ENCODE assay signal across 8 mouse cellular contexts in genomic region chr4:97745296-97746105, GRCm38 (mm10). TPM values are rescaled to one million over a fixed set of nuclear protein-coding genes. Genes with fewer than 3 reads are reported as not detected.
DNase-seq lines count a peak whose midpoint lies in the region; ATAC-seq and TF ChIP-seq lines count a peak whose summit lies in the region.

No protein-coding gene starts in this region.

- H3K4me3 ChIP-seq in hindbrain, postnatal 0 days (ENCODE audit: low read length) = peak overlapping the region; percentile 36
- H3K4me3 ChIP-seq in left cerebral cortex, adult 2 months = peak overlapping the region; percentile 49

- DNase-seq in T-cell, adult 2 months (ENCODE audit: low spot score) = peak; percentile 50
- DNase-seq in gastrocnemius, adult 8-10 months (ENCODE audit: low spot score in 2 of 2) = peak; percentile 62 to 68
- peak; percentile 91 for DNase-seq in hindbrain, postnatal 0 days (ENCODE audit: low spot score)
- DNase-seq in left cerebral cortex, adult 2 months (ENCODE audit: extremely low spot score in 1 of 2, low spot score in 2 of 2) = peak; percentile 74 to 77
- DNase-seq in right cerebral cortex, postnatal 10 days (ENCODE audit: low spot score in 2 of 2) = peak; percentile 78 to 88
- DNase-seq in urinary bladder, postnatal 36 days (ENCODE audit: low spot score in 2 of 2) = peak; percentile 66 to 75

- peak overlapping the region; percentile 18 for H3K9ac ChIP-seq in hindbrain, postnatal 0 days (replicated peaks; ENCODE audit: low read length)

- 0 out of 2 replicates have a peak, but pooled peaks cover 5% of the 10 kb centered on the region for H3K4me1 ChIP-seq in hindbrain, postnatal 0 days (ENCODE audit: insufficient read depth, low read length)

- no peaks in the 10 kb centered on the region for H3K9me3 ChIP-seq in hindbrain, postnatal 0 days (ENCODE audit: low read length)

- H3K27me3 ChIP-seq in hindbrain, postnatal 0 days (ENCODE audit: insufficient read depth, low read length) = no peaks in the 10 kb centered on the region

- WGBS in hindbrain, postnatal 0 days = 4% methylated on average over 32 of the region's 32 CpGs

- peak overlapping the region; percentile 57 for H3K4me2 ChIP-seq in hindbrain, postnatal 0 days (ENCODE audit: low read depth, low read length)

- peak; percentile 85 for TF ChIP-seq CTCF in hindbrain, postnatal 0 days (IDR thresholded peaks at IDR 0.05; ENCODE audit: low read depth)
- TF ChIP-seq CTCF in left cerebral cortex, adult 2 months (IDR thresholded peaks at IDR 0.05) = peak; percentile 88

- H3K36me3 ChIP-seq in hindbrain, postnatal 0 days (ENCODE audit: insufficient read depth, low read length) = no peaks in the 10 kb centered on the region

- no peak overlapping the region for H3K27ac ChIP-seq in hindbrain, postnatal 0 days
- H3K27ac ChIP-seq in left cerebral cortex, adult 2 months = no peak overlapping the region

- peak; percentile 95 for ATAC-seq in common myeloid progenitor, adult 5-6 weeks (replicated peaks; ENCODE audit: low read depth, poor library complexity, severe bottlenecking)
- peak; percentile 89 for ATAC-seq in hindbrain, postnatal 0 days
- peak; percentile 85 for ATAC-seq in megakaryocyte, adult 5-6 weeks (ENCODE audit: poor library complexity, severe bottlenecking)

- intact Hi-C loops in left cerebral cortex, adult 2 months (cut with DNase I) = loop anchor here (1.0 to 10.0 kb wide), 5 partner anchors 69 to 1048 kb away; no protein-coding TSS in a partner anchor

RNA-seq across cellular contexts. Expression of gene Nfia, which starts 27.0 kb away (rescaled TPM):
- total RNA-seq in common myeloid progenitor, adult 5-6 weeks (2017) = 9.4 and 23.0 TPM in 2 replicates
- 10 to 100 TPM; 53.6 to 64.5 (median 57.1) TPM for total RNA-seq in gastrocnemius, adult 8-10 months (2022)
- 73.5 and 97.2 TPM in 2 replicates for total RNA-seq in hindbrain, postnatal 0 days (2014; rRNA removed)
- polyA plus RNA-seq in hindbrain, postnatal 0 days (2015; fragmentation: Nextera tagmentation; extraction: Ambion mirVana) = 71.0 and 76.8 TPM in 2 replicates
- 10 to 100 TPM; 58.1 to 62.5 TPM for total RNA-seq in left cerebral cortex, adult 2 months (2021)
- 17.8 TPM in 2 replicates for total RNA-seq in megakaryocyte, adult 5-6 weeks (2015)
- 3.6 and 4.6 TPM in 2 replicates for total RNA-seq in megakaryocyte, adult 5-6 weeks (2017)

RNA-seq across cellular contexts. Expression of gene E130114P18Rik, which starts 32.4 kb away (rescaled TPM):
- not detected in 2 replicates for total RNA-seq in common myeloid progenitor, adult 5-6 weeks (2017)
- total RNA-seq in gastrocnemius, adult 8-10 months (2022) = not detected
- total RNA-seq in hindbrain, postnatal 0 days (2014; rRNA removed) = 17.1 and 22.3 TPM in 2 replicates
- polyA plus RNA-seq in hindbrain, postnatal 0 days (2015; fragmentation: Nextera tagmentation; extraction: Ambion mirVana) = 31.6 and 37.8 TPM in 2 replicates
- 1 to 10 TPM; 3.7 to 4.9 TPM for total RNA-seq in left cerebral cortex, adult 2 months (2021)
- not detected in 2 replicates for total RNA-seq in megakaryocyte, adult 5-6 weeks (2015)
- not detected in 2 replicates for total RNA-seq in megakaryocyte, adult 5-6 weeks (2017)
